Mouse (Mus musculus): ENCODE measurements around the gene Arfgap3.

GRCm38 (mm10) chr15:83360140-83360539 is 10.1 kb upstream of the Arfgap3 start:
- TF ChIP-seq CTCF (IDR thresholded peaks at IDR 0.05; ENCODE audit: insufficient read depth, low read depth, low read length), result no peak
- TF ChIP-seq POLR2A (IDR thresholded peaks at IDR 0.05; ENCODE audit: insufficient read depth, low read depth, low read length), result no peak
